Mouse (Mus musculus): ENCODE measurements around the gene Sema3f.

- TF ChIP-seq CTCF (IDR thresholded peaks at IDR 0.05; ENCODE audit: extremely low read depth, insufficient read length, insufficient replicate concordance, low read depth, low read length) (no peak), POLR2A (IDR thresholded peaks at IDR 0.05; ENCODE audit: low read depth, low read length) (no peak)
These were observed 70.0 kb downstream of the Sema3f start for GRCm38 (mm10) chr9:107640257-107640772.

All from small intestine, adult 2 months (tissue).